Mouse (Mus musculus): ENCODE data around the gene Cby1. TPM values are rescaled to one million over a fixed set of nuclear protein-coding genes. Genes with fewer than 3 reads are reported as not detected.

The Cby1 gene
- polyA plus RNA-seq, 1 experiment from 2014 or later: 42.0 TPM

GRCm38 (mm10) chr15:79708229-79708822 lies 49.3 kb downstream of the Cby1 start:
- Histone ChIP-seq H3K9me3 (replicated peaks) (no peaks in the 10 kb centered on the region), H3K9ac (no peak overlapping the region), H3K36me3 (peaks cover 66% of the 10 kb centered on the region), H3K4me3 (no peak overlapping the region), H3K4me1 (replicated peaks) (0 out of 2 replicates have a peak, but pooled peaks cover 3% of the 10 kb centered on the region), H3K27me3 (replicated peaks) (no peaks in the 10 kb centered on the region), H3K27ac (ENCODE audit: poor library complexity, severe bottlenecking) (no peak overlapping the region), H3K4me2 (no peak overlapping the region)
- ATAC-seq (ENCODE audit: insufficient number of reproducible peaks, low FRiP score): no peak
- 94% methylated on average over 5 of the region's 5 CpGs for WGBS

- no peak overlapping the region for H3K4me3 ChIP-seq
- H3K4me1 ChIP-seq (replicated peaks): no peaks in the 10 kb centered on the region
- H3K4me2 ChIP-seq: no peak overlapping the region
- H3K36me3 ChIP-seq: peaks cover 96% of the 10 kb centered on the region
- H3K9me3 ChIP-seq (replicated peaks): no peaks in the 10 kb centered on the region
- WGBS: 91% methylated on average over 7 of the region's 7 CpGs
- no peaks in the 10 kb centered on the region for H3K27me3 ChIP-seq (replicated peaks)
- H3K27ac ChIP-seq (ENCODE audit: poor library complexity, severe bottlenecking): no peak overlapping the region
- no peak overlapping the region for H3K9ac ChIP-seq
- ATAC-seq (ENCODE audit: insufficient number of reproducible peaks, low FRiP score): no peak
Observed at GRCm38 (mm10) chr15:79715646-79716045, 56.6 kb downstream of the Cby1 start.

GRCm38 (mm10) chr15:79716710-79717109 lies 57.7 kb downstream of the Cby1 start:
- Histone ChIP-seq H3K4me3 (no peak overlapping the region), H3K4me2 (no peak overlapping the region), H3K27me3 (replicated peaks) (no peaks in the 10 kb centered on the region), H3K9ac (no peak overlapping the region), H3K36me3 (peaks cover 91% of the 10 kb centered on the region), H3K9me3 (replicated peaks) (no peaks in the 10 kb centered on the region), H3K4me1 (replicated peaks) (no peaks in the 10 kb centered on the region), H3K27ac (ENCODE audit: poor library complexity, severe bottlenecking) (no peak overlapping the region)
- no peak for ATAC-seq (ENCODE audit: insufficient number of reproducible peaks, low FRiP score)
- 88% methylated on average over 6 of the region's 6 CpGs for WGBS

Other genes with a start within 250 kb of the Cby1 start
- gene Csnk1e, start 203.6 kb upstream of the Cby1 start, polyA plus RNA-seq (2016; fragmentation: Nextera tagmentation; extraction: Ambion mirVana): 103 and 111 TPM in 2 replicates
- 0.14 and 0.41 TPM in 2 replicates for gene Kcnj4, start 154.0 kb upstream of the Cby1 start, polyA plus RNA-seq (2016; fragmentation: Nextera tagmentation; extraction: Ambion mirVana)
- 49.6 and 51.9 TPM in 2 replicates for gene Kdelr3, start 142.8 kb upstream of the Cby1 start, polyA plus RNA-seq (2016; fragmentation: Nextera tagmentation; extraction: Ambion mirVana)
- 37.1 and 39.9 TPM in 2 replicates for gene Ddx17, start 112.5 kb upstream of the Cby1 start, polyA plus RNA-seq (2016; fragmentation: Nextera tagmentation; extraction: Ambion mirVana)
- gene Dmc1, start 54.1 kb upstream of the Cby1 start, polyA plus RNA-seq (2016; fragmentation: Nextera tagmentation; extraction: Ambion mirVana): 1.5 and 1.8 TPM in 2 replicates
- 0.60 and 0.93 TPM in 2 replicates for gene Fam227a, start 243 bp upstream of the Cby1 start, polyA plus RNA-seq (2016; fragmentation: Nextera tagmentation; extraction: Ambion mirVana)
- 234 and 237 TPM in 2 replicates for gene Tomm22, start 11.7 kb downstream of the Cby1 start, polyA plus RNA-seq (2016; fragmentation: Nextera tagmentation; extraction: Ambion mirVana)
- gene Josd1, start 28.7 kb downstream of the Cby1 start, polyA plus RNA-seq (2016; fragmentation: Nextera tagmentation; extraction: Ambion mirVana): 29.0 and 29.1 TPM in 2 replicates
- 32.8 and 33.6 TPM in 2 replicates for gene Gtpbp1, start 31.6 kb downstream of the Cby1 start, polyA plus RNA-seq (2016; fragmentation: Nextera tagmentation; extraction: Ambion mirVana)
- gene Sun2, start 83.3 kb downstream of the Cby1 start, polyA plus RNA-seq (2016; fragmentation: Nextera tagmentation; extraction: Ambion mirVana): 4.5 and 4.9 TPM in 2 replicates
- gene Dnal4, start 118.7 kb downstream of the Cby1 start, polyA plus RNA-seq (2016; fragmentation: Nextera tagmentation; extraction: Ambion mirVana): 37.1 TPM in 2 replicates
- 2.6 and 2.7 TPM in 2 replicates for gene Nptxr, start 145.6 kb downstream of the Cby1 start, polyA plus RNA-seq (2016; fragmentation: Nextera tagmentation; extraction: Ambion mirVana)
- 0.21 TPM in 1 of 2 replicates, not detected in the other for gene Npcd, start 175.0 kb downstream of the Cby1 start, polyA plus RNA-seq (2016; fragmentation: Nextera tagmentation; extraction: Ambion mirVana)
- 34.5 and 38.0 TPM in 2 replicates for gene Cbx6, start 175.5 kb downstream of the Cby1 start, polyA plus RNA-seq (2016; fragmentation: Nextera tagmentation; extraction: Ambion mirVana)
- gene Apobec3, start 232.5 kb downstream of the Cby1 start, polyA plus RNA-seq (2016; fragmentation: Nextera tagmentation; extraction: Ambion mirVana): 11.2 and 12.2 TPM in 2 replicates